Mouse (Mus musculus): ENCODE results near the gene Pdzd7. TPM values are rescaled to one million over a fixed set of nuclear protein-coding genes. Genes with fewer than 3 reads are reported as not detected.

The Pdzd7 gene
- polyA plus RNA-seq, 2 experiments, result 0.26 to 0.85 TPM

GRCm38 (mm10) chr19:44992246-44992645, 53.3 kb downstream of the Pdzd7 start:
- H3K27me3 ChIP-seq (ENCODE audit: control insufficient read depth, insufficient read depth, low read length), result no peaks in the 10 kb centered on the region
- no peak overlapping the region for H3K4me3 ChIP-seq (replicated peaks; ENCODE audit: low read length)
- peaks cover 16% of the 10 kb centered on the region; the same call in 1 of the 2 replicates for H3K4me1 ChIP-seq (ENCODE audit: control insufficient read depth, insufficient read depth, low read length)
- H3K9me3 ChIP-seq (ENCODE audit: control insufficient read depth, low read length), result no peaks in the 10 kb centered on the region
- 43% methylated on average over 7 of the region's 7 CpGs for WGBS
- no peak for TF ChIP-seq POLR2A (IDR thresholded peaks at IDR 0.05; ENCODE audit: borderline replicate concordance, extremely low read depth, insufficient read depth, insufficient read length)
- DNase-seq (ENCODE audit: low spot score), result no peak
- no peak overlapping the region for H3K4me2 ChIP-seq (replicated peaks; ENCODE audit: low read depth, low read length, severe bottlenecking)
- ATAC-seq (ENCODE audit: low FRiP score, low read depth), result no peak
- H3K36me3 ChIP-seq (ENCODE audit: control insufficient read depth, insufficient read depth, low read length), result peaks cover 18% of the 10 kb centered on the region
- H3K9ac ChIP-seq (ENCODE audit: low read depth, low read length, severe bottlenecking), result no peak overlapping the region
- H3K27ac ChIP-seq (replicated peaks; ENCODE audit: low read depth, low read length), result no peak overlapping the region

GRCm38 (mm10) chr19:44991031-44991430, 54.5 kb downstream of the Pdzd7 start:
- 77% methylated on average over 8 of the region's 8 CpGs for WGBS

GRCm38 (mm10) chr19:44989567-44990495, 55.7 kb downstream of the Pdzd7 start:
- no peak for TF ChIP-seq POLR2A (IDR thresholded peaks at IDR 0.05; ENCODE audit: borderline replicate concordance, extremely low read depth, insufficient read depth, insufficient read length)
- H3K4me2 ChIP-seq (replicated peaks; ENCODE audit: low read depth, low read length, severe bottlenecking), result peak overlapping the region; percentile 81
- H3K9me3 ChIP-seq (ENCODE audit: control insufficient read depth, low read length), result no peaks in the 10 kb centered on the region
- DNase-seq (ENCODE audit: low spot score) (no peak), ATAC-seq (ENCODE audit: low FRiP score, low read depth) (no peak)
- peaks cover 16% of the 10 kb centered on the region; the same call in 1 of the 2 replicates for H3K4me1 ChIP-seq (ENCODE audit: control insufficient read depth, insufficient read depth, low read length)
- H3K27ac ChIP-seq (replicated peaks; ENCODE audit: low read depth, low read length), result no peak overlapping the region
- H3K9ac ChIP-seq (ENCODE audit: low read depth, low read length, severe bottlenecking), result peak overlapping the region; percentile 64
- H3K4me3 ChIP-seq (replicated peaks; ENCODE audit: low read length), result peak overlapping the region; percentile 74
- H3K36me3 ChIP-seq (ENCODE audit: control insufficient read depth, insufficient read depth, low read length), result peaks cover 10% of the 10 kb centered on the region
- 4% methylated on average over 22 of the region's 22 CpGs for WGBS
- H3K27me3 ChIP-seq (ENCODE audit: control insufficient read depth, insufficient read depth, low read length), result no peaks in the 10 kb centered on the region

More at GRCm38 (mm10) chr19:44991031-44991430, 54.5 kb downstream of the Pdzd7 start:
- H3K9me3 ChIP-seq (ENCODE audit: control insufficient read depth, low read length), result no peaks in the 10 kb centered on the region
- no peak overlapping the region for H3K27ac ChIP-seq (replicated peaks; ENCODE audit: low read depth, low read length)
- TF ChIP-seq POLR2A (IDR thresholded peaks at IDR 0.05; ENCODE audit: borderline replicate concordance, extremely low read depth, insufficient read depth, insufficient read length), result no peak
- H3K9ac ChIP-seq (ENCODE audit: low read depth, low read length, severe bottlenecking), result no peak overlapping the region
- no peak overlapping the region for H3K4me3 ChIP-seq (replicated peaks; ENCODE audit: low read length)
- no peak overlapping the region for H3K4me2 ChIP-seq (replicated peaks; ENCODE audit: low read depth, low read length, severe bottlenecking)
- no peaks in the 10 kb centered on the region for H3K27me3 ChIP-seq (ENCODE audit: control insufficient read depth, insufficient read depth, low read length)
- no peak for DNase-seq (ENCODE audit: low spot score)
- ATAC-seq (ENCODE audit: low FRiP score, low read depth), result no peak
- peaks cover 16% of the 10 kb centered on the region; the same call in 1 of the 2 replicates for H3K4me1 ChIP-seq (ENCODE audit: control insufficient read depth, insufficient read depth, low read length)
- peaks cover 10% of the 10 kb centered on the region for H3K36me3 ChIP-seq (ENCODE audit: control insufficient read depth, insufficient read depth, low read length)

GRCm38 (mm10) chr19:44988831-44989566, 56.5 kb downstream of the Pdzd7 start, which contains the start of gene Sema4g:
Gene Sema4g (plus strand): TSS chr19:44989101.
- under 1% methylated on average over 32 of the region's 58 CpGs for WGBS
- Histone ChIP-seq H3K27ac (replicated peaks; ENCODE audit: low read depth, low read length) (no peak within 1 kb of the TSS), H3K9me3 (ENCODE audit: control insufficient read depth, low read length) (no peaks in the 10 kb centered on the region), H3K9ac (ENCODE audit: low read depth, low read length, severe bottlenecking) (peak within 1 kb of the TSS; percentile 64), H3K36me3 (ENCODE audit: control insufficient read depth, insufficient read depth, low read length) (peaks cover 10% of the 10 kb centered on the region), H3K4me2 (replicated peaks; ENCODE audit: low read depth, low read length, severe bottlenecking) (peak within 1 kb of the TSS; percentile 81), H3K4me3 (replicated peaks; ENCODE audit: low read length) (peak within 1 kb of the TSS; percentile 74), H3K4me1 (ENCODE audit: control insufficient read depth, insufficient read depth, low read length) (peaks cover 16% of the 10 kb centered on the region; the same call in 1 of the 2 replicates), H3K27me3 (ENCODE audit: control insufficient read depth, insufficient read depth, low read length) (no peaks in the 10 kb centered on the region)
- DNase-seq (ENCODE audit: low spot score), result peak; percentile 47
- ATAC-seq (ENCODE audit: low FRiP score, low read depth), result peak; percentile 73
- TF ChIP-seq POLR2A (IDR thresholded peaks at IDR 0.05; ENCODE audit: borderline replicate concordance, extremely low read depth, insufficient read depth, insufficient read length), result no peak

GRCm38 (mm10) chr19:44988321-44988720, 57.2 kb downstream of the Pdzd7 start:
- Histone ChIP-seq H3K4me2 (replicated peaks; ENCODE audit: low read depth, low read length, severe bottlenecking) (peak overlapping the region; percentile 81), H3K36me3 (ENCODE audit: control insufficient read depth, insufficient read depth, low read length) (peaks cover 15% of the 10 kb centered on the region), H3K9me3 (ENCODE audit: control insufficient read depth, low read length) (no peaks in the 10 kb centered on the region), H3K27ac (replicated peaks; ENCODE audit: low read depth, low read length) (no peak overlapping the region), H3K4me3 (replicated peaks; ENCODE audit: low read length) (peak overlapping the region; percentile 74), H3K9ac (ENCODE audit: low read depth, low read length, severe bottlenecking) (peak overlapping the region; percentile 64; the same call in 1 of the 2 replicates), H3K4me1 (ENCODE audit: control insufficient read depth, insufficient read depth, low read length) (peaks cover 16% of the 10 kb centered on the region; the same call in 1 of the 2 replicates), H3K27me3 (ENCODE audit: control insufficient read depth, insufficient read depth, low read length) (no peaks in the 10 kb centered on the region)
- ATAC-seq (ENCODE audit: low FRiP score, low read depth) (no peak), DNase-seq (ENCODE audit: low spot score) (no peak)
- WGBS, result 21% methylated on average over 9 of the region's 9 CpGs
- no peak for TF ChIP-seq POLR2A (IDR thresholded peaks at IDR 0.05; ENCODE audit: borderline replicate concordance, extremely low read depth, insufficient read depth, insufficient read length)

Data from limb, embryonic 14.5 days (tissue).